Mouse (Mus musculus): ENCODE results near the gene Hhat.
A peak's percentile ranks its signal among the peaks of the same experiment; 100 is the strongest.

Hhat gene

DNA sequence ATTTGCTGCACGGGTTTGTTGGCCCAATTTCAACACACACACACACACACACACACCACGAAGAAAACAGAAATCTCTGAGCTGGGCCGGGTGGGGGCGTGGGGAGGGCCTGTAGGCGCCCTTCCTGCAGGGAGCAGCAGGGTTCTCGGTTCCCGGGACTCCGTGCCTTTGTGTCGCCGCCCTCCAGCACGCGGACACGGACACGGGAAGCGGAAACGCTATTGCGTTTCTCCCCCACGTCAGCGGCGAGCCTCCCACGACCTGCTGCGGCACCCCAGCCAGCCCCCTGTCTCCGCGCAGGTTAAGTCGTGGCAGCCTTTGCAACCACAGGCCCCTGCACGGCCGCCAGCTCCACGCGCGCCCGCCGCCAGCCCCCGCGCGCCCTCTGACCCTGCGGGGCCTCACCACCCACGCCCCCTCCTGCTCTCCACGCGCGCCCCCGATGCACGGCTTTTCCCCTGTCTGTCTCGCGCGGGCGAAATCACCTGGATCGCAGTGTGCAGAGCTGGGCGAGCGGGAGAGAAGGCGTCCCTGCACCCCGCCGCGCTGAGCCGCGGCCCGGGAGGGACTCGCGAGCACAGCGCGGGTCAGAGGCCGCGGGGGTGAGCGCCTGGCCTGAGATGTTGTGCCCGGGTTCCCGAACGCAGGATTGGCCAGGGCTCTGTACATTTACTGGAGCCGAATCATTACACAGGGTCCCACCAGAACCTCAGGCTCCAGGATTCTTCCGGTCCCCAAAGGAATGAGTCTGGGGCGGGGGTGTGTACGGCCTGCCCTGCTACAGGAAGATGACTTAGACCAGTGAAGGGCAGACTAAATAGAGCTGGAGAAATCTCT is at the start of gene Hhat:
Gene Hhat (minus strand): TSS at position 729 of the 837 bp plus-strand sequence.
- peak; percentile 69 for DNase-seq (ENCODE audit: low spot score)

DNA sequence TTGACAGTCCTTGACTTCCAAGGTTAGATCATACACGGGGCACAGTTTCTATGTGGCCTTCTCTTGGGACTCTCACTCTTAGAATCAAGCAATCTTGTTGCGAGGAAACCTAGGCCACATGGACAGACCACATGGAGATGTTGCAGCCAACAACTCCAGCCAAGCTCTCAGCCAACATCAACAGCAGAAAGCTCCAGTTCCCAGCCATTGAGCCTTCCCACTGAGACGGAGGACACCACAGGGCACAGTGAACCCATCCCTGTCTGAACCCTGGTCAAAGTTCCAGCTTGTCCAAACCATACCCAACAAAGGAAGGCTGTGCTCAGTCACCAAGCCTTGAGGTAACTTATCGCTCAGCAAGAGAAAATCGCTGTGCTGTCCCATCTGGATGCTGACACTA is 47.3 kb upstream of the Hhat start:
- no peak for DNase-seq (ENCODE audit: low spot score)

DNA sequence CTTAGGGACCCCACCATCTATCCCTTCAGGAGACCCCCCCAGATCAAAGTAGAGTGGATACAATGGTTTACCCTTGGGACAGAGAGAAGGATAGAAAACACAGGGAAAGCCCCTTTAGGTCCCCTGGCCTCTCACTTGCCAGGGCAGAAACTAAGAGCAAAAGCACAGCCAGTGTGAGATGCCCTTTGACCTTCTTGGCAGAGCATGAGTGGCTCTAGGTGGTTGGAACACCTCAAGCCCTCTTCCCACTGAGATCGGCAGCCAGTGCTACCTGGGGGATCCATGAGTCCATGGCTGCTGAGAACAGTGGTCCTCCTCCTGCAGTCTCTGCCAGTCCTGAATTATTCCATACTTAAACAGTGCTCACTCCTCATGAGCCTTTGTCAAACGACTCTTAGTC is 44.8 kb upstream of the Hhat start:
- no peak for DNase-seq (ENCODE audit: low spot score)

- DNase-seq (ENCODE audit: low spot score) = no peak
Measured at GRCm38 (mm10) chr1:192814700-192815099, 43.7 kb upstream of the Hhat start.

- DNase-seq (ENCODE audit: low spot score) = no peak
Measured at GRCm38 (mm10) chr1:192812758-192813157, 41.7 kb upstream of the Hhat start.

- no peak for DNase-seq (ENCODE audit: low spot score)
Measured at GRCm38 (mm10) chr1:192812290-192812689, 41.3 kb upstream of the Hhat start.

GRCm38 (mm10) chr1:192806168-192807157 is 35.4 kb upstream of the Hhat start:
- DNase-seq (ENCODE audit: low spot score) = no peak

DNA sequence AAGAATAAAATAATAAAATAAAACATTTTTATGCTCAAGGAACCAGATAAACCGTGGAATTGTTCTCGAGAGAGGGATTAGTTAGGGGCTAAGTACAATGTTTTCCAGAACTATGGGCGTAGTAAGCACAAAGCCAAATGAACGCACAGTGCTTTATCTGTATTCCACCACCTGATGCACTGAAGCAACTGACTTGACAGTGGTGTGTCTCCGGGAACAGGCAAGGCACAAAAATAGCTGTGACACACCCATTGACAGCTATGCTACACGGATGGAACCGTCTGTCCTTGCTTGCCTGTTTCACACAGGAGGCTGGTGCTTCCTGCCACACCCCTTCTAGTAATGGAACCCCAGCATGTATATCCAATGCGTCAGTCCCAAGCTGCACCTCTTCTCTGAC is 29.3 kb upstream of the Hhat start:
- no peak for DNase-seq (ENCODE audit: low spot score)

GRCm38 (mm10) chr1:192799165-192799991 is 28.4 kb upstream of the Hhat start:
- DNase-seq (ENCODE audit: low spot score) = no peak

DNA sequence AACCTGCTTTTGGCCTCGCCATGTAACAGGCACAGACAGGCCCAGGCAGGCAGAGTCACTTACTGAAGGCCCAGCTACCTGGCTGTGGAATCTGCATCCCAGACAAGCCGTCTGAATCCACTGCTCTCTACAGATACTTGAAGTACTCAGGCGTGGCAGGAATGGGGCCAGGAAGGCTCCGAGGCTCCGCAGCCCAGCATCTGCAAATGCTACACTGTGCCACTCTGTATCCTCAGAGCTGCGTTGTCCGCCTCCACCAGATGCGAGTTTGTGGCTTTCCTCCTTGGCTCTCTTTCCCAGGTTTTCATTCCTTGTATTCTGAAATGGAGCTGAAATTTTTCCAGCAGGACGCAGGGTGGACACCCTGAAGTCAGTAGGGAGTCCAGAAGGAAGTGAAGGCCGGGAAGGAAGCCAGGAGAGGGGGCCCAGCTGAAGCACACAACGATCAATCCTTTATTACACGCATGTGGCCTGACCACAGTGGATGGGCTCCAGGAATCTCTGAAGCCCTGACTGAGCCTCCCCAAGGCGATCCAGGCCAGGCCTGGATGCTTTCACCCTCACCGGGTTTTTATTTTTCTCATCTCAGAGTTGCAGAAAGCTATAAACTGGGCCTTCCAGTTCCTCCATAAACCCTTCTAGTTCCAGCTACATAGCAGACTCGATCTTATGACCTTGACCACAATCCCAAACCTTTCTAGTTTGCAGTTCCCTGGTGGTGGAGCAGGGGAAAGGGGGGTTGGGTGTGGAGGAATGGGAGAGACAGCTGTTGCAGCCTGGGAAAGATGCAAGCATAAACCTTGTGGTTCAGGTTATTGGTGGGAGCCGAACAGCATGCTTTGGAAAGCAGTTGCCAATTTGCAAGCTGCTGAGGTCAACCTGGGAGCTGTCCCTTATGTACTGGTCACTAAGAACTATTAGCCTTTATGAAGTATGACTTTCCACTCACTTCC is 27.5 kb upstream of the Hhat start:
- DNase-seq (ENCODE audit: low spot score) = peak; percentile 62

DNA sequence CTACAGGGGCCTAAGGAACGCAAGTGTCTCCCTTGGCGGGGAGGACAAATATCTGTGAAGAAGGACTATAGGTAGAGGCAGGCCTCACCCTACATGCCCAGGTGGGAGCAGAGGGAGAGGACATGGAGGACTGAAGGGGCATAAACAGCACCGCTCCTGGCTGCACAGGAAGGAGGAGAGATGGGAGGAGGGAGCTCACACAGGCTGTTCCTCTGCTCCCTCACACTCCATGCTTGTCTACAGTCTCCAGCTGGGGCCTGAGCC is 25.9 kb upstream of the Hhat start:
- DNase-seq (ENCODE audit: low spot score) = no peak

DNA sequence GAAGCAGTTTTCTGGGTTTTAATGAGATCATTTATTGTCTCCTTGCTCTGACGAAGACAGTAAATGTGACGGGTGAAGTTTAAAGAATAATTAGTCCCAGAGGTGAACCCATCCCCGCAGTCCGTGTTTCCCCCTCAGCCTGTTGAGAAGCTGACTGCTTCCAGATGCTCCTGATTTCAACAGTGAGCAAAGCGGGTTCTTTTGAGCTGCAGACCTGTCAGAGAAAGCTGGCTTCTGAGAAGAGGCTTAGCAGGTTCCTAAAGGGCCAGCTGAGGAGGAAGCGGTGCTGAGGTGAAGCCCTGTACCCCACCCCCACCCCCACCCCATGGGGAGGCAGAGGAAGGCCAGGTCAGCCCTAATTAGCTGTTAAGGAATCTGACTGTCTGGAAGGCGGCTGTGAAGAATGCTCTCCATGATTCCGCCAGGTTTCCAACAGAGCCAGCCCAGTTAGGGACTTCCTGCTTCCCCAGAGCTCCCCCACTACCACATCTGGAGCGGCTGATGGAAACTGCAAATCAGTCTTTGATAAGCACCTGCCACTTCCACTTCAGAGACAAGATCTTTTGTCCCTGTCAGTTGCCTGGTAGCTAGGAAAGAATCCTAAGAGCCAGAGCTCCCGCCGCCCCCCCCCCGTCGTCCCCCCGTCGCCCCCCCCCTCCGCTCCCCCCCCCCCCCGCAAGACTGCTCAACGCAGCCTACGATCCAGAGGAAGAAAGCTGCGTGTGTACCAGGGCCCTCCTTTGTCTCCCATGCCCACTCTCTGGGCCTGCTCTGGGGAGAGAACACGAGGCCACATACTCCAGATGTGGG is 25.4 kb upstream of the Hhat start:
- DNase-seq (ENCODE audit: low spot score) = no peak

DNA sequence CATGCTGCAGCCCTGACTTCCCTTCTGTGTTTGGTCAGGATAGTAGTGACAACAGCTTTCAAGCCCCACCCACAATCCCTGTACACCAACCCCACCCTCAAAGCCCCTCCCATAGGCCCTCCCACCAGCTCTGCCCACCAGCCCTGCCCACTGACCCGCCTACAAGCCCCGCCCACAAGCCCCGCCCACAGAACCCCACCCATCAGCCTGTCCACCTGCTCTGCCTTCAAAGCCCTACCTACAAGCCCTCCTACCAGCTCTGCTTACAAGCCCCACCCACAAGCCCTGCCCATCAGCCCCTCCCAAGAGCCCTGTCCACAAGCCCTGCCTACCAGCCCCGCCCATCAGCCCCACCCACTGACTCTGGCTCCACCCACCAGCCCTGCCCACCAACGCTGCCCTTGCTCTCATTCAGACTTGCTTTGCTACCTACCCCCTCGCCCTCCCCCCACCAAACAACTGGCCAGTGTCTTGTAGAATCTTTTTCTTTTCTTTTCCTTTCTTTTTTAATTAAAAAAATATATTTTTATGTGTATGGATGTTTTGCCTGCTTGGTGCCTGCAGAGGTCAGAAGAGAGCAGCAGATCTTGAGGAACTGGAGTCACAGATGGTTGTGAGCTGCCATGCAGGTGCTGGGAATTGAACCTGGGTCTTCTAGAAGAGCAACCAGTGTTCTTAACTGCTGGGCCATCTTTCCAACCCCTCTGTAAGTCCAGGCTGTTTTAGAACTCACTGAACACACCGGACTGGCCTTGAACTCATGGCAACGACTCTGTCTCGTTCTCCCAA is 24.1 kb upstream of the Hhat start:
- peak; percentile 54 for DNase-seq (ENCODE audit: low spot score)

DNA sequence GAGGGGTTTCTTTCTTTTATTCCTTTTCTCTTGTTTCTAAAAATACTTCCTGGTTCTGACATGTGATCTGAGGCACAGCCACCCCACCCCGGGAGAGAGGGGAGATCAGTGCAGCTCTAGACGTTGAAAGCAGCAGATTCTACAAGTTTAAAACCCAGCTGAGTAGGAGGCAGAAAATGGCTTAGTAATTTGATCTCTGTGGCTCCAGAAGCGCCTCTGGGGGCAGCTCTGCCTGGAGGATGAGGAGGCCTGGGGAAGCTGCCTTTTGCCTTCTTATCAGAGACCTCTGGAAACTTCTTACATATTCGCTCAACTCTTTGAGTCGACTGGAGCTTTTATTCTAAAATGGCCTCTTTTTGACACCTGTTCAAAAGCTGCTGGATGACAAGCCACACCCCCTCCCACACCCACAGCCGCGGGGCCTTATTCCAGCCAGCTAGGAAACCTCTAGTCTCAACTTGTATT is 20.9 kb upstream of the Hhat start:
- no peak for DNase-seq (ENCODE audit: low spot score)

GRCm38 (mm10) chr1:192790442-192790841 is 19.4 kb upstream of the Hhat start:
- DNase-seq (ENCODE audit: low spot score) = no peak

- DNase-seq (ENCODE audit: low spot score) = no peak
Measured at GRCm38 (mm10) chr1:192789828-192790227, 18.8 kb upstream of the Hhat start.

GRCm38 (mm10) chr1:192789111-192789522 is 18.1 kb upstream of the Hhat start:
- peak; percentile 38 for DNase-seq (ENCODE audit: low spot score)

DNA sequence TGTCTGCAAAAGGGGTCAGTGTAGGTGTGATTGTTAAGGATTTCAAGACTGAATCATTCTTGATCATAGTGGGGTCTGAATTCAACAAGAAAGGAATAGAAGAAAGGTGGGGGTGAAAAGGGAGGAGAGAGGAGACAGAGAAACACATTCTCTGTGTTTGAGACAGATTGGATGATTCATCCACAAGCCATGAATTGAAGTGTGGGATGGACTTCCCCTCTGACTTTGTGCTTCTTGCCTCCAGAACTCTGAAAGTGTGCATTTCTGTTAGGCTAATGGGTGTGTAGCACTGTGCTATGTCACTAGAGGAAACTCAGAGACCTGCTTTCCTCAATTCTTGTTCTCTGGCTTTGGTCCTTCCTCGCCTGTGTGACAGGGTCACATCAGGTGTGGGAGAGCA is 15.2 kb upstream of the Hhat start:
- DNase-seq (ENCODE audit: low spot score) = no peak

Measured in testis, postnatal 14 days (tissue).